Mouse (Mus musculus): Measurements from ENCODE around the gene Marveld1. TPM values are rescaled to one million over a fixed set of nuclear protein-coding genes. Genes with fewer than 3 reads are reported as not detected.

Gene Marveld1
- total RNA-seq, 2 experiments from 2014 or later, result 42.0 to 46.4 TPM

DNA sequence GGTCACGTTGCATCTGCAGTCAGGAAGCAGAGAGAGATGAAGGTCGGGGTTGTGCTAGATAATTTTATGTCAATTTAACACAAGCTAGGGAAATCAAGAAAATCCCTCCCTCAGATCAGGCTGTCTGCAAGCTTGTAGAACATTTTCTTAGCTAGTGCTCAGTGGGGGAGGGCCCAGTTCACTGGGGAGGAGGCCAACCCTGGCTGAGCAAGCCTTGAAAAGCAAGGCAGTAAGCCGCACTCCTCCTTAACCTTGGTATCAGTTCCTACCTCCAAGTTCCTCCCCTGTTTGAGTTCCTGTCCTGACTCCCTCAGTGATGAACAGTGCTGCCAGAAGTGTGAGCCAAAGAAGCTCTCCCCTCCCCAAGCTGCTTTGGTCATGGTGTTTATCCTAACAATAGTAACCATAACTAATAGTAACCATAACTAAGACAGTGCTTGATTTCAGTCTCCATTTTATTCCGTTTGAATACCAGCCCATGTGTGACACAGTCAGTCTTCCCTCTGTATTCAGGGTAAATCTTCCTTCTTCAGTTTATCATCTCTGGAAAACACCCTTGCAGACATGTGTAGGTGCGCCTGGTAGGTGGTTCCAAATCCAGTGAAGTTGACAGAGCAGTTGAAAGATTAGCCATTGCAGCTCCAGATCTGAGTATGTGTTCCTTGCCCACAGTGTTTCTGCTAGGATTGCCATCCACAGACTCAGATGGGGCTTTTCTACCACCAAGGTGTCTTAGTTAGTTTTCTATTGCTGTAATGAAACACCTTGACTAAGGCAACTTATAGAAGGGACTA is 7.3 kb upstream of the Marveld1 start:
- DNase-seq, result no peak

DNA sequence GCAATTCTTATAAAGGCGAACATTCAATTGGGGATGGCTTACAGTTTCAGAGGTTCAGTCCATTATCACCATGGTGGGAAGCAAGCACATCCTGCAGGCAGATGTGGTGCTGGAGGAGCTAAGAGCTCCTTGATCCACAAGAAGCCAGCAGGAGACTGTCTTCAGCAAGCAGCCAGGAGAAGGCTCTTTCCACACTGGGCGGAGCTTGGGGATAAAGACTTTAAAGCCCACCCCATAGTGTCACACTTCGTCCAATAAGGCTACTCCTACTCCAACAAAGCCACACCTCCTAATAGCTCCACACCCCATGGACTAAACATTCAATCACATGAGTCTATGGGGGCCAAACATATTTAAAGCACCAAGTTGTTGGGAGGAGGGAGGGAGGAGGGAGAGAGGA is 5.2 kb upstream of the Marveld1 start:
- DNase-seq, result no peak

DNA sequence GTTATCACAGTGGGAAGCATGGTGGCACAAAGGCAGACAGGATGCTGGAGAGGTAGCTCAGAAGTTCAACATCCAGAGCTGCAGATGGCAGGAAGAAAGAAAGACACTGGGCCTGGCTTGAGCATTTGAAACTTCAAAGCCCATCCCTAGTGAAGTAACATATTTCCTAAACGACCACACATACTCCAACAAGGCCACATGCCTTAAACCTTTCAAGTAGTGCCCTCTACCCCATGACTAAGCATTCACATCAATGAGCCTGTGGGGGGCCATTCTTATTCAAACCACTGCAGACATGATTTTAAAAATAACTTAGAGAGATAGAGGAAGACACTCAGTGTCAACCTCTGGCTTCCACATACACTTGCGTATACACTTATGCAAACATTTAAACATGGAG is 4.4 kb upstream of the Marveld1 start:
- no peak for DNase-seq

DNA sequence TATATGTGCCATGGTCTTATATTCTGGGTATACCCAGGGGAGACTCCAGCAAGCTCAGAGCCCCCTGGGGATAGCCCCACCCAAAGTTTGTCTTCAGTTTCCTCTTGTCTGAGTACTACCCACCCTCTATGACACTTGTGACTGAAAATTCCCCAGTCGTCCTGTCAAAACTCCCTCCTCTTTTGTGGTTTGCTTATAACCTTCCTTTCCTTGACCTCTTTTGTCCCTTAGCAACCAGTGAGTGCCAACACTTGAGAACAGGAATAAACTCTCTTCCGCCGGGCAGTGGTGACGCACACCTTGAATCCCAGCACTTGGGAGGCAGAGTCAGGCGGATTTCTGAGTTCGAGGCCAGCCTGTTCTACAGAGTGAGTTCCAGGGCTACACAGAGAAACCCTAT is 3.1 kb upstream of the Marveld1 start:
- no peak for DNase-seq

DNA sequence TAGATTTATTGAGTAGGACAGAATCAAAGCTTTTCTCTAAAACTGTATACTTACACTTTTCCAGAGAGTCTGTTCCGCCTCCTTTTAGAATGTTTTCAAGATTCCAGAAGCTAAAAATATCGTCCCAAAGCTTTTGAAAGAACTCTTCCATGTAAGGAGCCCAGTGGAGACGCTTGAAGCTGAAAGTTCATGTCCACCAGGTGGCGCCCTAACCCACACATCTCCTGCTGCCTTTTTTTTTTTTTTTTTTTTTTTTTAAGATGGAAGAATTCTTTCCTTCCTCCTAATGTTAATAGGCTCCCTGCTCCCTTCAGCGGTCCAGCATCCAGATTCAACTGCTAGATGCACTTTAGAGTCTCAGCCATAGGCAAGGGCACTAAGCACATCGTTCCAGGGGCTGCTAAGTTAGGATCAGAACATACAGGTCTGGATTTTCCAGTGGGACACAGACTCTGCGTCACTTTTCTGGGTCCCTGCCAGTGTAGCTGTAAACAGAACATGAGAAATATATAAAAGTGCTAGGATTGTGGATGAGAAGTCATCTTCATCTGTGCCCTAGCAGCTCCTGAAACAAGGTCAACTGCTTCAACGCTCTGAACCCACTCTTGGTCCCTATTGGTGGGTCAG is 2.5 kb upstream of the Marveld1 start:
- DNase-seq, result peak; percentile 90

DNA sequence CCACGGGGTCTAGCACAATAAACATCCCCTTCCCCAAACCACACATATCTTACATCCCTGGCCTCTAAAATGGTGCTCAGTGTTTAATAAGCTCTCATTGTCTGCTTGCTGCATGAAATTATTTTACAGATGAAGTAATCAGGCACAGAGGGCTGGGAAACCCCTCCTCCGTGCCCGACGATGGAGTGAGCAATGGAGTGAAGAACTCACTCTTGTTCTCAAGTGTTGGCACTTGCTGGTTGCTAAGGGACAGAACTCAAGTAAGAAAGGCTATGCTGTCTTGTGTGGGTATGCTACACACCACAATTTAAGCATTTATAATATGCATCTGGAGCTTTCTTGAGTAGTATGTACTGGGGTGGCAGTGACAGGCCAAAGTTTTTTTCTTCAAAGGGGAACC is 2.0 kb upstream of the Marveld1 start:
- DNase-seq, result no peak

DNA sequence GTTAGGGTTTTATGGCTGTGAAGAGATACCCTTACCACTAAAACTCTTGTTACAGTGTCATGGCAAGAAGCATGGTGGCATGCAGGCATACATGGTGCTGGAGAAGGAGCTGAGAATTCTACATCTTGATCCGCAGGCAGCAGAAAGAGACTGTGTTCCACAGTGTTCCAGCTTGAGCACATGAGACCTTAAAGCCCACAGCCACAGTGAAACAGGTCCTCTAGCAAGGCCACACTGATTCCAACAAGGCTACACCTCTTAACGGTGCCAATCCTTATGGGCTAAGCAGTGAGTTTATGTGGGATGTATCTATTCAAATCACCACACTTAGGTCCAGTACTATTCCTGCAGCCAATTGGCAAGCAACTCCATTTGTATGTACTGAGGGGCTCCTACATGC is 1.5 kb upstream of the Marveld1 start:
- DNase-seq, result no peak

DNA sequence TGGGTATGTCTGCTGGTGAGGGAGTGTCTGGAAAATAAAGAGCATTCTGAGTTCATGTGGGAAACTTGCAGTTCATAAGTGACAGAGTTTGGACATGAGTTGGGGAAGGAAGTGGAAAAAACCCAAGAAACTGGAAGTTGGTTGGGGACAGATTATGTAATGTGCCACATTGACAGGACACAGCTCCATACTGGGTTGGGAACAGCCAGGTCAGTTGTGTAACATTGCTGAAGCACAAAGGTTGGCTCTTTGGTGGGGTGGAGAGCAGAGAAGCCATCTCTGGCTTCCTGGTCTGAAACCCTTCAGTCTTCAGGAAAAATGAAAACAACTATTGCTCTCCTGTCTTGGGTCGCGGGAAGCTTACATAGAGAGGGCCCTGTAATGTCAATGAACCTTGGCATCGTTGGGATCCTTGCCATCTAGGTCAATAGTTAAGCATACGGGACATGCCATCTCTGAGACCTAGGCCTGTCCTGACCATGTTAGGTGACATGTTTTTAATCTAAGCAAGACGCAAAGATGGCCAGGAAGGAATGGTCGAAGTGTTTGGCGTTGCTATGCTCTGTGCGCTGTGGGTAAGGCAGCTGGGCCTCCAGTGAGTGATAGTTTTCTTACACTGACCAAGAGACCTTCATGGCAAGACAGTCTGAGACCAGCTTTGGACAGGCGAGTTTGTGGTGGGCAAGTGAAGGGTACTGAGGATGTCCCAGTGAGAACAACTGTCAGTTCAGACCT is 757 bp upstream of the Marveld1 start:
- no peak for DNase-seq

DNA sequence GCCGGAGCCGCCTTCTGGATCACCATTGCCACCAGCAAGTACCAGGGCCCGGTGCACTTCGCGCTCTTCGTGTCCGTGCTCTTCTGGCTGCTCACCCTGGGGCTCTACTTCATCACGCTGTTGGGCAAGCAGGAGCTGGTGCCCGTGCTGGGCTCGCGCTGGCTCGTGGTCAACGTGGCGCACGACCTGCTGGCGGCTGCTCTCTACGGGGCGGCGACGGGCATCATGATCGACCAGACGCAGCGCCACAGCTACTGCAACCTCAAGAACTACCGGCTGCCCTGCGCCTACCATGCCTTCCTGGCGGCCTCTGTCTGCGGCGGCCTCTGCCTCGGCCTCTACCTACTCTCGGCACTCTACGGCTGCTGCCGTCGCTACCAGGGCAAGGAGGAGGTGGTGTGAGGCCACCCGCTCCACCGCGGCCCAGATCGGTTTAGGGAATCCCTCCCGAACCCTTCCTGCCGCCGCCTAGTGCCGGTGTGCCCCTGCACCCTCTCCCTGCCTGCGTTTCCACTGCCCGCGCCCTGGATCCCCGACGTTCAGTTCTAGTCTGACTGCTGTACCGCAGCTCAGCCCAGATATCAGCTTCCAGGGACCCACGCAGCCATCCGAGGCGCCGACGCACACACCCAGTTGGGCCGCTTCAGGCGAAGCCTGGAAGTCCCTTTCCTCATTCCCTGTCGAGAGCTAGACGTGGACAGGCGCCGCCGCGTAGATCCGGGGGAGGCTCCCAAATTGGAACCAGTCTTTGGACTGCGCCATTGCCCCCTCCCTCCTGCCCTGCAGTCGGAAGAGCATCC is 769 bp downstream of the Marveld1 start:
- peak; percentile 86 for DNase-seq

DNA sequence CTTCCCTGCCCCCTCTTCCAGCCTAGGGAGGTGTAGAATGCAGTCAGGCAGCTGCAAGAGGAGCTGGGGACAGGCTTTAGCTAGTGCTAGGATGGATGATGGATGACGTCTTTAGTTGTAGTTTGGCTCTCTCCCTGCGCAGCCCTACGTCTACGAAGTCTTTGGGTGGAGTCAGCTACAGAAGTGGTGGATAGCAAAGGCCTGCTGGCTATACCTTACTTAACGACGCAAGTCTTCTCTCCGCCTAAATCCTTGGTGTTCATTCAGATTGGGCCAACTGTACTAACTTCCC is 1.3 kb downstream of the Marveld1 start:
- no peak for DNase-seq

DNA sequence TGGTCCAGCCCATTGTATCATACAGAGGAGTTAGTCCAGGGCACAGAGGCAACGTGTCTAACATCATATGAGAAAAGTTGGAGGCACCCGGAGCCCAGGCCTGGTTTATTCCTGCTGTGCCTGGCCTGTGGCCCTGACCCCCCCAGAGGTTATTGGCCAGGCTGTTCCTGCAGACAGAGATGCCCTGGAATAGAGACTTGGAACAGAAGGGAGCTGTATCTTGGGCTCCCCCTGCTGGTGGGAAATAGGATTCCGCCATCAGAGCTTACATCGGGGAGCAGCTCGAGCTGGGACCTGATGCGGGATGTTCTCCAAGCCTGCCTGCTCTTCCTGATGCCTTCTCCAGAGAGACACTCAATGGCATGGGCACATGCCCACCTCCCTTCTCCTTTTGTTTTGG is 4.8 kb downstream of the Marveld1 start:
- peak; percentile 93 for DNase-seq

DNA sequence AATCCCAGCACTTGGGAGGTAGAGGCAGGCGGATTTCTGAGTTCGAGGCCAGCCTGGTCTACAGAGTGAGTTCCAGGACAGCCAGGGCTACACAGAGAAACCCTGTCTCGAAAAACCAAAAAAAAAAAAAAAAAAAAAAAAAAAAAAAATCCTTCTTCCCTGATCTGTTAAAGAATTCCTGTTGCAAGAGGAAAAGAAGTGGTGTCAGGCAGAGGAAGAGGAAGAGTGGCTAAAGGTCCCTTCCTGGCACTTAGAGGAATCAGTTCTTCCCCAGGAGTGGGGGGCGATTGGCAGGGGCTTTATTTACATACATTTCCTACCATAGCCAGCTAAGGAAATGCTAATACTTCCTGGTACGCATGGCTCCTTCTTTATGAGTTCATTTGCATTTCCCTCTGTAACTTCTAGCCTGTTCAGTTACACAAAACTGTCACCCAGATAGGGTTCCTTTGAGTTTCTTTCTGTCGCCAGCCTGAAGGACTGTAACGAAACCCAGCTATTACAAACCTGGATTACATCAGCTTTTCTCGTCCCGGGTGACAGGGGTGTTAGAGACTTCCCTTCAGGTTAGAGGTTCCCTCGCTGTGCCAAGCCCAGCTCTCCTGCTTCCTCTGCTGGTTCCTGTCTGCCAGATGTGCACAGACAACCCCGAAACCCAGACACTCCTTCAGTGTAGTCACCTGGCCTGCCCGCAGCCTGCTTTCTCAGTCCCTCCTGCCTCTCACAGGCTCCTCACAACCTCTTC is 10.5 kb downstream of the Marveld1 start:
- no peak for DNase-seq

DNA sequence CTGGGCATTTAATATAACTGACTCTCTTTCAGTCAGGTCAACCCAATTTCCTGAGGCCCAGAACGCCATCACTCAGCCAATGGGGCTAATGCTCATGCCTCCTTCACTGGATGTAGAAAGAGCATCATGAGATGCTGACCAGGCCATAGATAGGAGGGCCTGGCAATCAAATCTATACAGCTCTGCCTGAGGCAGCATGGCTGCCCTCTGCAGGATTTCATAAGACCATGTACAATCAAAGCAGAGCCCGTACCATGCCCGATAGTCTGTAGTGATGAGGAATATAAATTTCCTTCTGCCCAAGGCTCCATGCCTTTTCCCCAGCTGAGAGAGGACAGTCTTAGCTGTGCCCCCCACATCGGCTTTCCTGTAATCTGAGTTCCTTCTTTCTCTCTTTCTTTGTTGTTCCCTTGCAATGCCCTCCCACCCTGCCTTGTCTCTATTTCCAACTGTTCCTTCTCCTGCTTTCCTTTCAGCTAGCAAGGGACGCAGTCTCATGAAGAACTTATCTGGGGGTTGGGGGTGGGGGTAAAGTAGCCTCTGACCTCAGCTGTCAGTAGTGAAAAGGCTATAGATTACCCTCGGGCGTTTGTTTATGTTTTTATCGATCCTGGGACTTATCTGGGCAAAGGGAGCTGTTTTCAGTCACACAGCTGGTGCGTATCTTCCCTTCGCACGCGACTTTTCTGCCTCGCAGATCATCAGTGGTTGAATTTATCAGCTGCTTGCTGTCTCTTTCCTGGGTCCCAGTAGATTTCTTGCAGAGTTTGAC is 11.2 kb downstream of the Marveld1 start:
- no peak for DNase-seq

DNA sequence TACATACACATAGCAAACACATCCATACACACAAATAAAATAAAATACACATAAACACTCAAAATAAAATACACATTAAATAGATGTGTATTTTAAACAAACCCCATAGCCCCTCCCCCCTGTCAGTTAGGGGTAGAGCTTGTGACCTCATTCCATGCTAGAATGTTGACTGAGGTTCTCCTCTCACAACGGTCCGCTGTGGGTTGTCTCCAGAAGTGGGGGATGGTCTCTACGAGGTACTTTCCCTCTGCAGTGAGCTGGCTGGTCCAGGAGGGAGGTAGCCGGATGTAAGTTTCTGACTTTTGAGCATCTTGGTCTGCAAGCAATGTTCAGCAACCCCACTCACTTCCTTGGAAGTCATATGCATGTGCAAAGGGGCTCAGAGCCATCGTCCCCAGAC is 16.6 kb downstream of the Marveld1 start, which contains the start of gene Zfyve27:
Gene Zfyve27 (plus strand): TSS at position 188 of the 400 bp plus-strand sequence.
- no peak for DNase-seq

DNA sequence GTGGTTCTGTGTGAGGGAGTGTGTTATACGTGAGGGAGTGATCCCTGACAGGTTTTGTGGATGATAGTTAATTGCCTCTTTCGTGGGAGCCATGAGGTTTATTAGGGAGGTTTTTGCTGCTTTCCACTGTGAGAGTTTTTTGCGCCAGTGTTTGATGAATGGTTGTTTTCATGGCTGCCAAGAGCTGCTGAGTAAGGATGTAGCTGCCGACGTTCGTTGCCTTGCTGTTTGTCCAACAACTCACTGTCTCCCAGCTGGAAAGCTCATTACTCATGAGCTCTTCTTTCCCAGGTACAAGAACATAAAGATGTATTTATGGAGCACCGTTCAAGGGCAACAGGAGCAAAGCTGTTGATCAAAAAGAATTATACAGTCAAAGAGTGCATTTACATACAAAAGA is 17.0 kb downstream of the Marveld1 start:
- no peak for DNase-seq

DNA sequence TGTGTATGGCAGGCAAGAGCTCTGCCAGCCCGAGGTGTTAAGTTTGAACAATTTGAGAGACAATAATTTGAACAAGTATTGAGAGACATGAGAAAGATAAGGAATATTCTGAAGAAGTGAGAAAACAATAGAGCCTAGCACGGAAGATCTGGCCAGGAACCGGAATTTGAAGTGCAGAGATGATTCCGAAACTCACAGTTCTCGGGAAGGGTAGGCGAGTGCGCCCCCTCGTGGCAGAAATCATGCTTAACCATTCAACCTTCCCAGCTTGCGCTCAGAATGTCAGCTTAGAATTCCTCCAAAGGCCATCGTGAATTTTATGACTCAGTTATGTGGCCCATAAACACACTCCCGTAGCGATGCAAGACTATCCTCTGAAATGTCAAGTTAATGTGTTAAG is 18.9 kb downstream of the Marveld1 start:
- peak; percentile 95 for DNase-seq

DNA sequence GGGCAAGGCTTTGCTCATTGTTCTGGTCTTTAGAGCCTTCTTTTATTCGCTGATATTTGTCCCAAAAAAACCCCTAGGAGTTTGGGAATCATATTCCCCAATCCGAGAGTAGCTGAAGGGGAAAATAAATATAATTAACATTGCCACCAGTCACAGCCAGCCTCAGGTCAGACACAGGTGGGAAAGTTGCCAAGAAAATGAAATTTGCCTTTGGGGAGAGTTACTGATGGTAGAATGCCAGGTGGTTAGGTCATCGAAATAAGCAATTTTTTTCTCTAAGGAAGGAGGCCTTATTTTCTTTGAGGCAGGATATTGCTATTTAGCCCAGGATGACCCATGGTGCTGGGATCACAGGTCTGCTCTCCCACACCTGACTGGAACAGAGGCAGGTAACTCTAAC is 19.6 kb downstream of the Marveld1 start:
- no peak for DNase-seq

DNA sequence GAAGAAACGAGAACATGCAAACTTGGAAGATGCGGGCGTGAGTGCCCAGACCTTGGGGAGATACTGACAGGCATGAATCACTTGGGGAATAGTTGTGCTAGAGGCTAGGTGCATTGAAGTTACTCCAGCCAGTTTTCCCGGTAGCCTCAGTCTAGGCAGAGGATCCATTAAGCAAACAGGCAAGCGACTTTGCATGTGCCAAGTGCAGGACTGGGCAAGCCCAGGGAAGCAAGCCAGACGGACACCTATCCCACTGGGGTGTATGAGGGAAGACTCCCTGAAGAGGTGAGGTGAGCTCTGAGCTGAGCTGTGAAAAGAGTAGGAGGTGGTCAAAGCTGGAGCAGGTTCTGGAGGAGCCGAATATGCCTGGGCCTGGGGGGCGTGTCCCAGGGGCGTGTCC is 20.3 kb downstream of the Marveld1 start:
- DNase-seq, result no peak

DNA sequence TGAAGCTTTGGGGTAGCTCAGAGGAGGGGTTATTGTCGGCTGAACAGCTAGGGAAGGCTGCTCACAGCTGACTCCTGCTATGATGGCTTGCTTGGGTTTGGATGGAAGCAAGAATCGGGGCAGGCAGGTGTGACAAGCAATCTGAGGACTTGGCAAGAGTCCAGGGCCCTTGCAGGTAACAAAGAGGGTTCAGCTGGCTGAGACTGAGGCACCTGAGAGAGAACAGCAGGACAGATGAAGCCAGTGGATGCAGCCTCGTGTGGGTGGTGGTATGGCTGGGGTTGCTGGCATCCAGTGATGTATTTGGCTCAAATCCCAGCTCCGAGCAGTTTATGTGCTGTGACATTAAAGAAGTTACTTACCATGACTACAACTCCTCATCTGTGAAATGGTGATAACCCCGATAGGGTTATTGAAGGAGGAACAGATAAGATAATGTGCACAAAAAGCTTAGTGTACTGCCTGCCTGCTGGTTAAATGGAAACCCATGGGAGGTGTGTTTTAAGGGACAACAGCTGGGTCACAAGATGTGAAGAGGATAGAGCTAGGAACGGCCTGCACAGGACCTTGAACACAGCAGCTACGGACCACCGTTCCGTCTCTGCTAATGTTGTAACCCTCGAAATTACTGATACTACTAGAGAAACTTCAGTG is 22.2 kb downstream of the Marveld1 start:
- DNase-seq, result no peak

All from adrenal gland, postnatal 10 days (tissue).